Mouse (Mus musculus) right cerebral cortex, adult 2 months (tissue): ENCODE measurements around the gene Trabd2b.

Experiments used
- DNase-seq, 2 experiments: peaks; one replicate each; pipeline ENCODE4 v3.0.0; 2021 to 2022; ENCODE audit warnings: low spot score in 2 of 2

The Trabd2b gene

GRCm38 (mm10) chr4:114541221-114541620 is 134.7 kb downstream of the Trabd2b start:
- DNase-seq = no peak

GRCm38 (mm10) chr4:114542136-114542535 is 135.6 kb downstream of the Trabd2b start:
- DNase-seq = no peak

- no peak for DNase-seq
Observed at GRCm38 (mm10) chr4:114545481-114546200, 139.1 kb downstream of the Trabd2b start.

GRCm38 (mm10) chr4:114547658-114548448 is 141.3 kb downstream of the Trabd2b start:
- DNase-seq = peak; percentile 13 to 18

GRCm38 (mm10) chr4:114549487-114549886 is 143.0 kb downstream of the Trabd2b start:
- no peak for DNase-seq

GRCm38 (mm10) chr4:114550471-114551156 is 144.1 kb downstream of the Trabd2b start:
- no peak for DNase-seq

GRCm38 (mm10) chr4:114556880-114557279 is 150.4 kb downstream of the Trabd2b start:
- no peak for DNase-seq

- DNase-seq = no peak
Observed at GRCm38 (mm10) chr4:114557731-114558130, 151.2 kb downstream of the Trabd2b start.

- DNase-seq = no peak
Observed at GRCm38 (mm10) chr4:114558487-114558886, 152.0 kb downstream of the Trabd2b start.

- DNase-seq = no peak
Observed at GRCm38 (mm10) chr4:114560638-114561216, 154.2 kb downstream of the Trabd2b start.

GRCm38 (mm10) chr4:114564131-114564695 is 157.7 kb downstream of the Trabd2b start:
- DNase-seq = no peak

- no peak for DNase-seq
Observed at GRCm38 (mm10) chr4:114567594-114567993, 161.1 kb downstream of the Trabd2b start.

- no peak for DNase-seq
Observed at GRCm38 (mm10) chr4:114568081-114568605, 161.6 kb downstream of the Trabd2b start.

- DNase-seq = no peak
Observed at GRCm38 (mm10) chr4:114578153-114578950, 171.8 kb downstream of the Trabd2b start.

GRCm38 (mm10) chr4:114583546-114584144 is 177.1 kb downstream of the Trabd2b start:
- no peak for DNase-seq

GRCm38 (mm10) chr4:114584686-114585085 is 178.2 kb downstream of the Trabd2b start:
- peak in 1 of 2 experiments; percentile 8 for DNase-seq

- no peak for DNase-seq
Observed at GRCm38 (mm10) chr4:114593554-114594215, 187.2 kb downstream of the Trabd2b start.

- DNase-seq = no peak
Observed at GRCm38 (mm10) chr4:114595188-114595701, 188.7 kb downstream of the Trabd2b start.

GRCm38 (mm10) chr4:114599121-114599520 is 192.6 kb downstream of the Trabd2b start:
- no peak for DNase-seq
